Mouse (Mus musculus): Measurements from ENCODE around the gene Inf2.

- no peak for TF ChIP-seq EP300 (IDR thresholded peaks at IDR 0.05; ENCODE audit: low read depth)
- no peak for TF ChIP-seq CTCF (IDR thresholded peaks at IDR 0.05; ENCODE audit: low read depth)
Measured at GRCm38 (mm10) chr12:112661851-112662250, 73.3 kb downstream of the Inf2 start.
